Mouse (Mus musculus) MEL (cell line): ENCODE measurements around the gene Sik3. TPM values are rescaled to one million over a fixed set of nuclear protein-coding genes. Genes with fewer than 3 reads are reported as not detected.
A peak's percentile ranks its signal among the peaks of the same experiment; 100 is the strongest.

Experiments
- DNase-seq: peaks from one replicate; pipeline ENCODE4 v3.0.0; 2011; ENCODE audit warnings: low read depth, low spot score
- H3K27ac ChIP-seq: 2 replicates; pipeline ENCODE4 v1.5.1; 2012; ENCODE audit warnings: low read depth, mild to moderate bottlenecking, control low read depth, low read length, moderate library complexity; ENCODE audit not compliant: control insufficient read depth
- H3K27me3 ChIP-seq, 2 experiments: fragments of 150-350 bp in 1 of 2; sonication (generic) in 1 of 2; 2 replicates each; pipeline ENCODE4 v1.6.1; 2012; ENCODE audit warnings: low read length in 2 of 2, mild to moderate bottlenecking in 2 of 2, improper control_type of control experiment in 1 of 2, moderate library complexity in 1 of 2; ENCODE audit not compliant: insufficient read depth in 2 of 2, control insufficient read depth in 1 of 2
- H3K36me3 ChIP-seq, 2 experiments: 2 replicates each; pipeline ENCODE4 v1.6.1; 2012 to 2014; ENCODE audit warnings: low read length in 2 of 2, improper control_type of control experiment in 1 of 2, inconsistent platforms in 1 of 2, mild to moderate bottlenecking in 1 of 2; ENCODE audit not compliant: insufficient read depth in 2 of 2, control insufficient read depth in 1 of 2
- H3K4me1 ChIP-seq, 2 experiments: fragments of 150-350 bp in 1 of 2; sonication (generic) in 1 of 2; 2 replicates each; pipeline ENCODE4 v1.6.1; 2012; ENCODE audit warnings: low read length in 2 of 2, improper control_type of control experiment in 1 of 2, mild to moderate bottlenecking in 1 of 2; ENCODE audit not compliant: insufficient read depth in 2 of 2, control insufficient read depth in 1 of 2
- H3K4me3 ChIP-seq, 2 experiments: fragments of 150-350 bp in 1 of 2; sonication (generic) in 1 of 2; 2 replicates each; pipeline ENCODE4 v1.5.1; 2012; ENCODE audit warnings: low read depth in 2 of 2, low read length in 2 of 2, mild to moderate bottlenecking in 2 of 2, moderate library complexity in 2 of 2, control low read depth in 1 of 2, improper control_type of control experiment in 1 of 2; ENCODE audit not compliant: control insufficient read depth in 1 of 2, insufficient read depth in 1 of 2
- H3K79me2 ChIP-seq: 2 replicates; pipeline ENCODE4 v1.6.1; 2012; ENCODE audit warnings: mild to moderate bottlenecking, low read length, moderate library complexity; ENCODE audit not compliant: control insufficient read depth, poor library complexity, insufficient read depth
- H3K9ac ChIP-seq: 2 replicates; pipeline ENCODE4 v1.6.1; 2012; ENCODE audit warnings: low read depth, mild to moderate bottlenecking, control low read depth, low read length, moderate library complexity; ENCODE audit not compliant: control insufficient read depth, poor library complexity, severe bottlenecking
- H3K9me3 ChIP-seq: fragments of 150-350 bp; sonication (generic); replicated peaks from 2 replicates; pipeline ENCODE4 v1.6.1; 2012; ENCODE audit warnings: mild to moderate bottlenecking, low read length, improper control_type of control experiment, moderate library complexity; ENCODE audit not compliant: insufficient read depth
- BHLHE40 ChIP-seq: IDR thresholded peaks from 2 replicates; pipeline ENCODE4 v1.6.1; 2012; ENCODE audit warnings: low read depth, mild to moderate bottlenecking, inconsistent platforms, low read length, improper control_type of control experiment, borderline replicate concordance
- CHD1 ChIP-seq: IDR thresholded peaks from 2 replicates; pipeline ENCODE4 v1.6.1; 2012; ENCODE audit warnings: low read depth, mild to moderate bottlenecking, inconsistent platforms, low read length, improper control_type of control experiment
- EP300 ChIP-seq, 2 experiments: IDR thresholded peaks; 2 replicates each; pipeline ENCODE4 v1.6.1; 2011; ENCODE audit warnings: improper control_type of control experiment in 2 of 2, low read length in 2 of 2, low read depth in 1 of 2, mild to moderate bottlenecking in 1 of 2
- ETS1 ChIP-seq: IDR thresholded peaks from 2 replicates; pipeline ENCODE4 v1.6.1; 2012; ENCODE audit warnings: low read depth, mild to moderate bottlenecking, inconsistent platforms, low read length, improper control_type of control experiment, moderate library complexity
- GATA1 ChIP-seq: IDR thresholded peaks from 2 replicates; pipeline ENCODE4 v1.6.1; 2011; ENCODE audit warnings: low read depth, low read length, improper control_type of control experiment
- JUND ChIP-seq: IDR thresholded peaks from 2 replicates; pipeline ENCODE4 v1.6.1; 2011; ENCODE audit warnings: low read depth, mild to moderate bottlenecking, improper control_type of control experiment, low read length
- MAFK ChIP-seq: IDR thresholded peaks from 2 replicates; pipeline ENCODE4 v1.6.1; 2011; ENCODE audit warnings: low read depth, mild to moderate bottlenecking, low read length, improper control_type of control experiment, borderline replicate concordance
- MAX ChIP-seq: IDR thresholded peaks from 2 replicates; pipeline ENCODE4 v1.6.1; 2011; ENCODE audit warnings: low read length, improper control_type of control experiment
- MEF2A ChIP-seq: IDR thresholded peaks from 2 replicates; pipeline ENCODE4 v1.6.1; 2014; ENCODE audit warnings: low read depth, mild to moderate bottlenecking, inconsistent platforms, low read length, improper control_type of control experiment; ENCODE audit not compliant: poor library complexity, insufficient replicate concordance, severe bottlenecking; ENCODE audit errors: extremely low read depth
- MYB ChIP-seq: IDR thresholded peaks from 2 replicates; pipeline ENCODE4 v1.6.1; 2011; ENCODE audit warnings: mild to moderate bottlenecking, low read depth, low read length, improper control_type of control experiment
- NELFE ChIP-seq: IDR thresholded peaks from 2 replicates; pipeline ENCODE4 v1.6.1; 2011; ENCODE audit warnings: low read depth, low read length, improper control_type of control experiment
- NRF1 ChIP-seq: IDR thresholded peaks from 2 replicates; pipeline ENCODE4 v1.6.1; 2014; ENCODE audit warnings: low read depth, mild to moderate bottlenecking, inconsistent platforms, low read length, improper control_type of control experiment, moderate library complexity; ENCODE audit not compliant: poor library complexity, insufficient read depth, severe bottlenecking
- POLR2A ChIP-seq, 2 experiments: IDR thresholded peaks; 2 replicates each; pipeline ENCODE4 v1.6.1; 2011 to 2012; ENCODE audit warnings: low read length in 2 of 2, mild to moderate bottlenecking in 2 of 2, control low read depth in 1 of 2, improper control_type of control experiment in 1 of 2, low read depth in 1 of 2, moderate library complexity in 1 of 2; ENCODE audit not compliant: control insufficient read depth in 1 of 2, insufficient read depth in 1 of 2, poor library complexity in 1 of 2
- POLR2AphosphoS2 ChIP-seq: IDR thresholded peaks from 2 replicates; pipeline ENCODE4 v1.6.1; 2011; ENCODE audit warnings: low read length, improper control_type of control experiment
- POLR2AphosphoS5 ChIP-seq: IDR thresholded peaks from 2 replicates; pipeline ENCODE4 v1.6.1; 2012; ENCODE audit warnings: low read depth, borderline replicate concordance, mild to moderate bottlenecking, inconsistent platforms, low read length, moderate library complexity, mixed read lengths
- RAD21 ChIP-seq: IDR thresholded peaks from 2 replicates; pipeline ENCODE4 v1.6.1; 2011; ENCODE audit warnings: mild to moderate bottlenecking, low read depth, low read length, improper control_type of control experiment
- UBTF ChIP-seq: IDR thresholded peaks from 2 replicates; pipeline ENCODE4 v1.6.1; 2012; ENCODE audit warnings: low read depth, mild to moderate bottlenecking, inconsistent platforms, low read length, improper control_type of control experiment, moderate library complexity, borderline replicate concordance; ENCODE audit not compliant: insufficient read depth
- USF1 ChIP-seq: IDR thresholded peaks from 2 replicates; pipeline ENCODE4 v1.6.1; 2014; ENCODE audit warnings: low read depth, mild to moderate bottlenecking, inconsistent platforms, low read length, improper control_type of control experiment, moderate library complexity
- ZKSCAN1 ChIP-seq: IDR thresholded peaks from 2 replicates; pipeline ENCODE4 v1.6.1; 2012; ENCODE audit warnings: low read depth, mild to moderate bottlenecking, inconsistent platforms, low read length, improper control_type of control experiment, moderate library complexity
- ZMIZ1 ChIP-seq: IDR thresholded peaks from 2 replicates; pipeline ENCODE4 v1.6.1; 2012; ENCODE audit warnings: low read depth, mild to moderate bottlenecking, inconsistent platforms, low read length, improper control_type of control experiment, moderate library complexity
- ZNF384 ChIP-seq: IDR thresholded peaks from 2 replicates; pipeline ENCODE4 v1.6.1; 2012; ENCODE audit warnings: low read depth, mild to moderate bottlenecking, inconsistent platforms, low read length, improper control_type of control experiment
- polyA plus RNA-seq, 2 experiments: library from polyadenylated mRNA; stranded (reverse) in 1 of 2; unstranded in 1 of 2; fragments of >175 nt in 1 of 2; fragments of >200 nt in 1 of 2; gene quantifications; 2 replicates each; pipeline versions ENCODE4 v1.2.1 to v1.2.4; 2012; ENCODE audit warnings: low replicate concordance in 2 of 2, low read depth in 1 of 2; ENCODE audit not compliant: insufficient read length in 2 of 2, insufficient read depth in 1 of 2, missing spikeins in 1 of 2
- total RNA-seq: library from RNA; depleted of rRNA; stranded (reverse); fragments of 300-350 nt; gene quantifications from 2 replicates; pipeline ENCODE4 v1.2.3, GENCODE M21; 2012

Gene Sik3
- total and polyA plus RNA-seq, 3 experiments, result 78.7 to 111 TPM; not detected in 1

- TF ChIP-seq CHD1 (no peak), POLR2AphosphoS5 (no peak), MEF2A (no peak)
Observed at GRCm38 (mm10) chr9:46111334-46111733, 98.7 kb downstream of the Sik3 start (continued).

- no peak overlapping the region for H3K27ac ChIP-seq
- peaks cover 11 to 20% of the 10 kb centered on the region in 2 experiments for H3K36me3 ChIP-seq
- no peak overlapping the region for H3K9ac ChIP-seq
- H3K4me1 ChIP-seq, result peaks cover 10 to 14% of the 10 kb centered on the region in 2 experiments
- no peak for DNase-seq
- TF ChIP-seq USF1 (no peak), POLR2A (IDR thresholded peaks at IDR 0.05; ENCODE audit: control insufficient read depth in 1 of 2, insufficient read depth in 1 of 2, low read depth in 1 of 2, low read length in 2 of 2, poor library complexity in 1 of 2) (no peak), MAFK (no peak), EP300 (IDR thresholded peaks at IDR 0.05; ENCODE audit: low read depth in 1 of 2, low read length in 2 of 2) (no peak), MYB (no peak), POLR2AphosphoS2 (no peak), MAX (no peak), NELFE (no peak), ZMIZ1 (no peak), NRF1 (no peak), ZKSCAN1 (no peak), ZNF384 (no peak), ETS1 (no peak), UBTF (no peak), CHD1 (no peak), BHLHE40 (no peak)
- H3K27me3 ChIP-seq, result no peaks in the 10 kb centered on the region
- no peak overlapping the region for H3K4me3 ChIP-seq
- no peaks in the 10 kb centered on the region for H3K9me3 ChIP-seq
- H3K79me2 ChIP-seq, result peaks cover 43% of the 10 kb centered on the region
Observed at GRCm38 (mm10) chr9:46112246-46112645, 99.6 kb downstream of the Sik3 start.

GRCm38 (mm10) chr9:46118844-46119385 lies 106.3 kb downstream of the Sik3 start:
- Histone ChIP-seq H3K36me3 (peaks cover 7 to 33% of the 10 kb centered on the region in 2 experiments), H3K27ac (peak overlapping the region; percentile 44; the same call in 1 of the 2 replicates), H3K79me2 (peaks cover 24% of the 10 kb centered on the region), H3K27me3 (no peaks in the 10 kb centered on the region), H3K4me1 (peaks cover 24 to 28% of the 10 kb centered on the region in 2 experiments), H3K9ac (no peak overlapping the region), H3K4me3 (no peak overlapping the region), H3K9me3 (no peaks in the 10 kb centered on the region)
- no peak for TF ChIP-seq JUND
- peak; percentile 80 for TF ChIP-seq ZNF384
- TF ChIP-seq NELFE, result no peak
- no peak for TF ChIP-seq GATA1
- TF ChIP-seq RAD21, result no peak
- TF ChIP-seq MAX, result no peak
- DNase-seq, result no peak
